Mouse (Mus musculus) thymus, adult 2 months (tissue): Measurements from ENCODE around the gene Dnaaf2.
"Not testable (repeated sequence)": the region's sequence is repeated elsewhere in the genome, so short reads cannot be mapped to it uniquely, and the experiment has no call there.

Experiments
- CTCF ChIP-seq: fragments of 200-500 bp; IDR thresholded peaks from 2 replicates; pipeline ENCODE4 v1.5.1; 2012; ENCODE audit warnings: mild to moderate bottlenecking, control low read depth, low read length, moderate library complexity, borderline replicate concordance; ENCODE audit not compliant: control insufficient read depth, poor library complexity, insufficient read depth; ENCODE audit errors: extremely low read depth
- POLR2A ChIP-seq: fragments of 200-500 bp; IDR thresholded peaks from 2 replicates; pipeline ENCODE4 v1.6.1; 2012; ENCODE audit warnings: mild to moderate bottlenecking, low read length, control low read depth, moderate library complexity; ENCODE audit not compliant: control insufficient read depth, poor library complexity, insufficient read depth; ENCODE audit errors: extremely low read depth

DNA sequence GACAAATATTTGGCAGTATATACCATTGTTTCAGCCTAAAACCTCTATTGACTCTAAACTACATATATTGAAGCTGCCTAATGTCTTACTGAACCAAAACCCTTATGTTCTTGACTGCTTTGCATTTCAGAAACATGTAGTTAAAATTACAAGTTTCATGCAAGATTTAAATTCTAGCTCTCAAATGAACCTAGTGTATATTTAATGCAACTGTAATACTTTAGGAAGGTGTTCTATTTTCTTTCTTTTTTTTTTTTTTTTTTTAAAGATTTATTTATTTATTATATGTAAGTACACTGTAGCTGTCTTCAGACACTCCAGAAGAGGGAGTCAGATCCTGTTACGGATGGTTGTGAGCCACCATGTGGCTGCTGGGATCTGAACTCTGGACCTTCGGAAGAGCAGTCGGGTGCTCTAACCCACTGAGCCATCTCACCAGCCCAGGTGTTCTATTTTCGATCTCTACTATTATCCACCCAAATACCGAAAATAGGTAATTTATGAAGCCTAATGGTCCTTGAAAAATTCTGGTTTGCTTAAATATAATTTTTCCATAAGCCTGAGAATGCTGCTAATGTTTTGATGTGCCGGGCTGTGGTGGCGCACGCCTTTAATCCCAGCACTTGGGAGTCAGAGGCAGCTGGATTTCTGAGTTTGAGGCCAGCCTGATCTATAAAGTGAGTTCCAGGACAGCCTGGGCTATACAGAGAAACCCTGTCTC, 31.2 kb downstream of the Dnaaf2 start:
- not testable (repeated sequence) for TF ChIP-seq POLR2A, CTCF
